Mouse (Mus musculus) neutrophil, adult 5-6 weeks (primary cell): ENCODE data around the gene Bclaf3. TPM values are rescaled to one million over a fixed set of nuclear protein-coding genes. Genes with fewer than 3 reads are reported as not detected.
A peak's percentile ranks its signal among the peaks of the same experiment; 100 is the strongest.

Experiments
- ATAC-seq: fragments of 151-379, 151-347 bp; 2 replicates; pipeline ENCODE4 v1.8.0; 2017; ENCODE audit warnings: mild to moderate bottlenecking, moderate TSS enrichment; ENCODE audit not compliant: insufficient number of reproducible peaks, poor library complexity, low FRiP score, severe bottlenecking; ENCODE audit errors: extremely low read depth
- total RNA-seq: library from RNA; stranded (forward); fragments of 200-1000 nt; gene quantifications from 2 replicates; pipeline ENCODE4 v1.2.3, GENCODE M21; 2017

Bclaf3 gene
- total RNA-seq, 1 experiment from 2014 or later, result 53.5 TPM

DNA sequence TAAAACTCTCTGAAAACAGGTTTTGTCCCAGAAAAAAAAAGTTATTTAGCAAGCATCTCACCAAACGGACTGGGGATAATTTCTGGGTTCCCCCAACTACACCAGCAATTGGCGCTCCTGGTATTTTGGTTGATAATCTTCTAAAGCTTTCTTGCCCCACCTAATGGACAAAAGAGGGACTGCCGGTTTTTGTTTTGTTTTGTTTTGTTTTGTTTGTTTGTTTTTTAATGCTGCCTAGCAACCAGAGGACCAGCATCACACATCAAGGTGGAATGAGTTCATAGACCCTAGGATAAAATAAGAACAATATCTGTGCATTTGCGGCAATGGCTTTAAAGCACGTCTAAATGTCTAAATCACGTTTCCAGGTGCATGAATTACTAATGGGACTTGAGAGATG lies 80.4 kb downstream of the Bclaf3 start:
- no peak for ATAC-seq

DNA sequence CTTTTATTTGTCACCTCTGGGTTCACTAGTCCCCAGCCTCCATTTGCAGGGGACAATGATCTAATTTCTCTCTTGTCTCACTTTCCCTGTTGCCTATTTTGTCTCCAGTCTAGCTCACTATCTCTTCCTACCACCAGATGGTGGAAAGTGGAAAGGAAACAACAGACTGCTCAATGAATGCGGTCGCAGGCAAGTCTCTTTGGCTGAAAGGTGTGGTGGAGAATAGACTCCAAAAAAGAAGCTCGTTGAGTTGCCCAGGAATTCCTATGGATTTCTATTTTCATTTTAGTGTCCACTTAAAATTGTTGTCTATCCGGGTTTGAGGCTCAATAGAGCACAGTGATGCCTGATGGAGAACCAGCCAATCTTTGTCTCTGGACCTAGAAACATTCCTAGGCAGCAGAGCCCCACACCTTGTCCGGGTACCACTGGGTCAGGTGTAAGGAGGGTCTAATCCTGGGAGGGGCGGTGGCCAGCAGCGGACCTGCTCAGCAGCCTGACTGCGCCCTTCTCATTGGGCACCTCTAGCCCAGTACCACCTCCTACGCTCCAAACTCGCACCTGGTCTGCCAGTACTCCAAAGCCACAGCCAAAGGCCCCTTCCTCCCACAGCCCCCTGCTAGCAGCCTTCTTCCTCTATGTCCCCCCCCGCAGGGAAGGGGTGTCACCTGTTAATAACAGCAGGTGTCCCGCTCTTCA lies 99.9 kb downstream of the Bclaf3 start:
- ATAC-seq, result peak; percentile 62; the same call in 1 of the 2 replicates

DNA sequence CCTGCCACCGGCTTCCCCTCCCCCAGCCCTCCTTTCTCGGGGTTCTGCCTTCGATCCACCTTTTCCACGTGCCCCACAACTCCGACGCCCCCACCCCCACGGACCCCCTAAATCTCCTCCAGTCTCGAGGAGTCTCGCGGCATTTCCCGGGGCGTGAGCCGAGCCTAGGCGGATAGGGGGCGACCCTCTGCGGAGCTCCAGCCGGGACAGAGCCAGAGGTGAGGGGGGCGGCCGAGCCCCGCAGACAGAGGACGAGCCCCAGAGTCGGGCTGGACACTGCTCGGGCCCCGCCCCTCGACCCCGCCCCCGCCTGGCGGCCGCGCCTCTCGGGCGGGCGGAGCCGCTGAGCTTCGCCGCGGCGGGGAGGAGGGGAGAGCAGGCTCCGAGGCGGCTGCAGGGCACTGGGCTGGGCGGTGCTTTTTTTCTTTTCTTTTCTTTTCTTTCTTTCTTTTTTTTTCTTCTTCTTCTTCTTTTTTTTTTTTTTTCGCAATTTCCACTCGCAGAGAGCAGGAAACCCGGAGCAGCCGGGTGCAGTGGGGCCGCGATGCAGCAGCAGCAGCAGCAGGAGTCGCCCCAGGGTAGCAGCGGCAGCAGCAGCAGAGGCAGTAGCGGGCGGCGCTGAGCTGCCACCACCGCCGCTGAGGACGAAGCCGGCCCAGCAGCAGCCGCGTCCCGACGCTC lies 100.6 kb downstream of the Bclaf3 start, which contains the start of gene Sh3kbp1:
TSS of gene Sh3kbp1 (plus strand) at position 366 of the 681 bp plus-strand sequence.
- ATAC-seq, result peak; percentile 75

DNA sequence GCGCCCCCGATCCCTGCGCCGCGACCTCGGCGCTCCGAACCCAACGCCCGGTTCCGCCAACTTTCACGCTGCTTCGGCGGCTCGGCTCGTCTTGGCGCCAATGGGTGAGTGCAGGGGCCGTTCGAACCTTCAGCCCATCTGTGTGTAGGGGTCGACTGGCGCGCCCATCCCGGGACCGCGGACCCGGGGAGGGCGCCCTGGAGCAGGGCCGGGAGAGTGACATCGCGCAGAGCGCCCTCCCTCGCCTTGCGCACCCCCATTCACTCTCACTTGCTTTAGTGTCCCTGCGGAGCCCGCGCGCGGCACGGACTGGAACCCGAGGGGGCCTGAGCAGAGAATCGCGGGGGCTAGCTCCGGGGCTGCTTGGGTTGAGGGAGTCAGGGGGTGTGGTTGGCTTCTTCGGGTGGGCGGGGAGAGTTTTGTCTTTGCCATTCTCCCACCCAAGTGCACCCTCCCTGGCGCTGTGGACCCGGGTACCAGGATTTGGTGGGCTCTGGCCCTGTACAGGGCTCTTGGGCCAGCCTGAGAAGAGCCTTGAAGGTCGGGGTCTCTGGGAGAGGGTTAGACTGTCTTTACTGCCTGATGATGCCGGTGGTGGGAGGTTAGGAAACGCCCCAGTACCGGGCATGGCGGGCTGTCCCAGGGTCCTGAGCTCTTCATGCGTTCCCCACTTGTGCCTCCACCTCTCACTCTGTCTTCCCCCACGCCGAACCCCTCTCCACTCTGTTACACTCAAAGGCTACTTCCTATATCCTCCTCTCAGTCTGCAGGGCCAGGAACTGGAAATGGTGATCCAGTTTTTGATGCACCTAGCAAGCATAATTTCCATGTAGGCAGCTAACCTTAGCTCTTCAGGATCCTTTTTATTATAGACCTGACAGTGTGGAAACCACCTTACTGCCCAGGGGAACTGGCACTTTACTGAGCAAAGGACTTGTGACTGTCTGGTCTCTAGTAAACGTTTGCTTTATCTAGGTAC lies 101.4 kb downstream of the Bclaf3 start:
- ATAC-seq, result peak; percentile 29; the same call in 1 of the 2 replicates

DNA sequence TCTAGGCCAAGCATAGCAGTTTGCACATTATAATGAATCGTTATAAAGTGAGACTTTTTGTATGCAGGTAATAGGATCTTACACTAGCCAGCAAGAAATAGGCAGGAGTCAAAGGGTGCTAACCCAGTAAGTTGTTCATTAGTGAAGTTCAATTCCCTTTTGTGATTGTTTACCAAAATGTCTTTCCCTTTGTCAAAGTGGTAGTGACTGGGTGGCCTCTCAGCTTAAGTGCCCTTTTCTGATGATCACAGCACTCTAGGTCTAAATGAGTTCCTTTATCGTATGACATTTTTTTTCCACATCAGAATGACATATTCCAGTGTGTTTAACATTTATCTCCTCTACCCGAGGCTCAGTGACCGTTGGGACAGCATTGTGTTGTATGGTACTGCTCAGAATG lies 102.1 kb downstream of the Bclaf3 start:
- no peak for ATAC-seq

DNA sequence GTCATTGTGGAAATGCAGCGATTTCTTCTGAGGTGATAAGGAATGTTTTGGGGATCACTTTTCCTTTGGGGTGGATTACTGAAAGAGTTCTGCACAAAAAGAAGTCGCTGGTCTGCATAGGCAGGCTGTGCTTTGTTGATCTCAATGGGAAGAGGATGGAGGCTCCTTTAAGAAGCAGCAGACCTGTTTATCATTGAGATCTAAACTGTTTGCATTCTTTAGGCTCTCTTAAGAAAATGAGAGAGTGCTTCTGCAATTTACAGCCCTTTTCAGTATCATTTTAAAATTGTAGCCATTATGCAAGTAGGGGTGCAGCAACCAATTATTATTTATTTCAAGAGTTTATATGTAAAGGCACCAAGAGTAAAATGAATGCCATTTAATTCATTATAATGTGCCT lies 102.7 kb downstream of the Bclaf3 start:
- ATAC-seq, result no peak

DNA sequence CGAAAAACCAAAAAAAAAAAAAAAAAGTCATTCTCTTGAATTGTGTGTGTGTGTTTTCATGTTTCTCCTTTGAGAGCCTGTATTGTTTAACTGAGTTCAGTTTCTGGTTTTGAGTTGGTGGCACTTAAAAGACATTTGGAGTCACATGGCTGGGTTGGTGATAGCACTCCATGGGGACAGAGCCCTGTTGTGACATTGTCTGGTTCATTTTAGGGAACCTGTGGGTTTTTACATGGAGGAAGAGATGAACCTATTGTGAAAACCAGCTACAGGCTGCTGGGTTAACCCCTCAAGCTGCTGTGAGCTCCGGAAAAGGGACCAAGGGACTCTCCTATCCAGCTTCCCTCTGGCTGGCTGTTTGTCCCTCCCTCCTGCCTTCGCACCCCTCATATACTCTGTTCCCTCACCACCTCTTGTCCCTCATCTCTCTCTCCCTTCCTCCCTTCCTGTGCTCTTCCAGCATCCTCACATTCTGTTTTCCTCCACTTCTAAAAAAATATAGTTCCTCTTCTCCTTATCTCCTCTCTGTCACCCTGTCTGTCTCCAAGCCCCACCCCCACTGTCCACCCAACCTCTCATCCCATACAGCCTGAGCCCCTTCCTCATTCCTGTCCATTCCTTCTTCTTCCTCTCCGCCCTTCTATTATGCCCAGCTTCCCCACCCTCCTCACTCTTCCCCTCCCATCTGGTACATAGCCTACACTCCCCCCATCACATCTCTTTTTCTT lies 112.2 kb downstream of the Bclaf3 start:
- ATAC-seq, result peak; percentile 95

DNA sequence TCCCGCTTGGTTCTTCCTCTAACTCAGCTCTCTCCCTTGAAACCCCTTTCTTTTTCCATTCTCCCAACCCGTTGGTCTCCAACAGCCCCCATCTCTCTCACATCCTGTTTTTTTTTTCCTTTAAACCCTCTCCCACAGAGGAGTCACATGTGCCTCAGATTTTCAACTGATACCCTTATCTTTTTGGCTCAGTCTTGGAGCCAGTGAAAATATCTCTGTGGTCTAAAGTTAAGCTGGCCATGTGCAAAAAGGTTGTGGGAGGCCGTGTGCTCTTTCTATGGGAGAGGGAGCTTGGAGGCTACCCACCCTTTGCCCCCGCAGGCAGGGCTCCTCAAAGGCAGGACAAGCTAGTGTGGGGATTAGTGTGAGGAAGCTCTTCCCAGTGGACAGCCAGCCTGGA lies 113.5 kb downstream of the Bclaf3 start:
- no peak for ATAC-seq

Other genes with a start within 250 kb of the Bclaf3 start
- gene Eif1ax, start 154.5 kb upstream of the Bclaf3 start, total RNA-seq, result 15.2 and 17.4 TPM in 2 replicates
- gene Map7d2, start 112.1 kb upstream of the Bclaf3 start, total RNA-seq, result not detected in 2 replicates
- 188 and 190 TPM in 2 replicates for gene Sh3kbp1, start 100.6 kb downstream of the Bclaf3 start, total RNA-seq